Mouse (Mus musculus) heart, adult 2 months (tissue): Measurements from ENCODE around the gene Megf9. TPM values are rescaled to one million over a fixed set of nuclear protein-coding genes. Genes with fewer than 3 reads are reported as not detected.

ENCODE experiments used
- DNase-seq, 2 experiments: peaks; one replicate each; pipeline ENCODE4 v3.0.0; 2021
- H3K27ac ChIP-seq: fragments of 200-600 bp; 2 replicates; pipeline ENCODE4 v1.8.1; 2022
- H3K27me3 ChIP-seq: fragments of 200-500 bp; 2 replicates; pipeline ENCODE4 v1.6.1; 2012; ENCODE audit warnings: mild to moderate bottlenecking, low read length, inconsistent platforms, mixed read lengths; ENCODE audit not compliant: control insufficient read depth, insufficient read depth
- H3K36me3 ChIP-seq: fragments of 200-500 bp; 2 replicates; pipeline ENCODE4 v1.6.1; 2012; ENCODE audit warnings: low read length, inconsistent platforms; ENCODE audit not compliant: control insufficient read depth, insufficient read depth
- H3K4me1 ChIP-seq: fragments of 200-500 bp; 2 replicates; pipeline ENCODE4 v1.6.1; 2011; ENCODE audit warnings: low read length; ENCODE audit not compliant: control insufficient read depth, insufficient read depth
- H3K4me3 ChIP-seq: fragments of 200-600 bp; 2 replicates; pipeline ENCODE4 v1.8.1; 2022
- H3K79me2 ChIP-seq: fragments of 200-500 bp; replicated peaks from 2 replicates; pipeline ENCODE4 v1.6.1; 2012; ENCODE audit warnings: mild to moderate bottlenecking, inconsistent platforms, low read length, moderate library complexity, mixed read lengths; ENCODE audit not compliant: control insufficient read depth, insufficient read depth
- H3K9ac ChIP-seq: fragments of 200-500 bp; 2 replicates; pipeline ENCODE4 v1.6.1; 2012; ENCODE audit warnings: low read depth, mild to moderate bottlenecking, control low read depth, inconsistent platforms, low read length, mixed read lengths
- CTCF ChIP-seq: fragments of 200-600 bp; IDR thresholded peaks from 2 replicates; pipeline ENCODE4 v1.8.1; 2022; ENCODE audit warnings: antibody characterized with exemption, mild to moderate bottlenecking, moderate library complexity
- EP300 ChIP-seq: fragments of 200-500 bp; IDR thresholded peaks from 2 replicates; pipeline ENCODE4 v1.6.1; 2011; ENCODE audit warnings: low read depth, low read length, control low read depth; ENCODE audit not compliant: insufficient read depth
- POLR2A ChIP-seq: fragments of 200-500 bp; IDR thresholded peaks from 2 replicates; pipeline ENCODE4 v1.6.1; 2011; ENCODE audit warnings: mild to moderate bottlenecking, low read depth, low read length, control low read depth; ENCODE audit not compliant: insufficient read depth
- WGBS: fragments of 180-500 bp; shearing (Covaris S2); methylation state at CpG from one replicate; pipeline ENCODE4 v1.1.7; 2018; 5-methylcytosine and 5-hydroxymethylcytosine counted together
- intact Hi-C: fragments of 180-260 bp; cut with DNase I; formaldehyde crosslinking; loops from one replicate; pipeline ENCODE4 v1.15.1; 2025
- polyA plus RNA-seq: library from polyadenylated mRNA; depleted of rRNA; stranded (reverse); fragments of >200 nt; gene quantifications from 2 replicates; pipeline ENCODE4 v1.2.3, GENCODE M21; 2012
- total RNA-seq, 2 experiments: library from RNA; stranded (reverse); gene quantifications; 2 replicates each; pipeline ENCODE4 v1.2.3; 2021

The Megf9 gene
- total and polyA plus RNA-seq, 3 experiments, result 5.5 to 12.9 (median 10.8) TPM

DNA sequence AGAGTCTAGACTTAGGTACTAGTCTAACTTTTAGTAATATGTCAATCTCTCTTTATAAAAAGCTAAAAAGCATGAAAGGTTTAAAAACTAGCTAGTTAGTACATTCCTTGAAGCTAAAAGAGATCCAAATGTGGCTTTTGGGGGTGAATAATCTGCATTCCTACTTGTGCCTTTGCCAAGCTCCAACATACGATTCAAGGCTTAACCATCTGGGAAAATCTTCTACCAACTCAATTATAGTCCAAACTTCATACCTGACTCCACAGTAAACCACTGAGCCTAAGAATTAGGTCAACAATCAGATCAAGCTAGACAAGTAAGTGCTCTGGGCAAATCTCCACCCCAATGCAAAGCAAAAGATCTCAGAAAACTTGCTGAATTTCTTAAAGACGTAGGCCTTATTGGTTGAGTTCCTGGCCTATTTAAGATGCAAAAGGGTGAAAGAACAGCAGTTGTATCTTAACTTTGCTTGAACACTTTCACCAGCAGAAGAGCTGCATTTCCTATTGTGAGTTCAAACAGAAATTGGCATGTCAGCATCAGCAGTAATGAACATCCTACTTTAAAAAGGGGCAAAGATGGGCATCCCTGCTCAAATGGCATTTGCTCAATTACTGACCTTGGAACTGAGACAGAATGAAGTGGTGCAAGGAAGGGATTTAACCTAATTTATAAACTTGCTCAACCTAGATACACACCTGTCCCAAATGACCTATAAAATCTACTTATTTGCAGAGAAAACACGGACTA lies 1.6 kb downstream of the Megf9 start:
- no peak for DNase-seq
- intact Hi-C loops, result loop anchor here (10.0 kb wide), 1 partner anchor 1672 kb away; the partner anchor contains the start of gene Tle1
- Histone ChIP-seq H3K27ac (no peak overlapping the region; the same call in 1 of the 2 replicates), H3K27me3 (no peaks in the 10 kb centered on the region), H3K36me3 (peaks cover 15% of the 10 kb centered on the region), H3K4me3 (peak overlapping the region; percentile 84), H3K9ac (no peak overlapping the region; the same call in 1 of the 2 replicates), H3K79me2 (peaks cover 4% of the 10 kb centered on the region; the same call in 1 of the 2 replicates), H3K4me1 (peaks cover 8% of the 10 kb centered on the region)
- TF ChIP-seq EP300, result no peak
- TF ChIP-seq POLR2A, result no peak
- TF ChIP-seq CTCF, result no peak
- 49% methylated on average over 3 of the region's 3 CpGs for WGBS

DNA sequence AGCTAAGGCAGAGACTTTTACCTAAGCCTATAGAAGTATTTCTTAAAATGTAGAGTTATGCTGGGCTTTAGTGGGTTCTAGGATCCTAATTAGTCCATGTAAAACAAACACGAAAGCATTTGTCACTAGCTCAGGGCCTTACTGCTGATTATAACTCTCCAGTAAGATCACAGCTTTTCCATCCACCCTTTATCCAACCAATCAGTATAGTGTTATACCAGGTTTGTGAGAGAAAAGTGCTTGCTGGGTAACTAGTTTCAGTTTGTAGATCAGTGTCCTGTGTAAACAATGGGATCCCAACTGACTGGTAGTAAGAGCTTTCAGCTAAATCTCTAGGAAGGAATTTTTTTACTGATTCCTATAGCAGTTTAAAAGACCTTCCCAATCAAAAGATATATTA lies 3.8 kb downstream of the Megf9 start:
- WGBS, result 86% methylated on average over 1 of the region's 1 CpGs
- Histone ChIP-seq H3K4me3 (no peak overlapping the region), H3K27me3 (no peaks in the 10 kb centered on the region), H3K79me2 (peaks cover 4% of the 10 kb centered on the region; the same call in 1 of the 2 replicates), H3K9ac (no peak overlapping the region), H3K4me1 (peaks cover 5% of the 10 kb centered on the region), H3K36me3 (peaks cover 7% of the 10 kb centered on the region), H3K27ac (no peak overlapping the region)
- intact Hi-C loops, result loop anchor here (10.0 kb wide), 1 partner anchor 1674 kb away; the partner anchor contains the start of gene Tle1
- TF ChIP-seq CTCF (no peak), EP300 (no peak), POLR2A (no peak)
- DNase-seq, result no peak

DNA sequence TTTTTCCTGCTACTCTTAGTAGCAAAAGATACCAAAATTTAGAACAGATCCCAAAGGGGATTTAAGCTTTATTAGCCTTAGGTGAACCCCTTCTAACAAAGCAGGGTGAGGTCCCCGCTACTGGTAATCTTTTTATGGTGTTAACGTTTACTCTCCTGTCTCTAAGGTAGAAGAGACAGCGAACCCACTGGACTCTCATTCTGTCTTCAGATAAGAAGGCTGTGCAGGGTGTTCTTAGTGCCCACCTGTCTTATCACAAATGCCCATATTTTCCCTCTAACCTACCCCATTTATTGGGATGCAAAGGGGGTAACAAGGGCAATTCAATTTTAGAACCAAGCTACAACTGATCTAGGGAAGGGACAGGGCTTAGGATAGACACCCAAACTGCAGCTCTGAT lies 6.2 kb downstream of the Megf9 start:
- intact Hi-C loops, result no loop called here
- peaks cover 2% of the 10 kb centered on the region; the same call in 1 of the 2 replicates for H3K4me1 ChIP-seq
- 82% methylated on average over 3 of the region's 3 CpGs for WGBS

DNA sequence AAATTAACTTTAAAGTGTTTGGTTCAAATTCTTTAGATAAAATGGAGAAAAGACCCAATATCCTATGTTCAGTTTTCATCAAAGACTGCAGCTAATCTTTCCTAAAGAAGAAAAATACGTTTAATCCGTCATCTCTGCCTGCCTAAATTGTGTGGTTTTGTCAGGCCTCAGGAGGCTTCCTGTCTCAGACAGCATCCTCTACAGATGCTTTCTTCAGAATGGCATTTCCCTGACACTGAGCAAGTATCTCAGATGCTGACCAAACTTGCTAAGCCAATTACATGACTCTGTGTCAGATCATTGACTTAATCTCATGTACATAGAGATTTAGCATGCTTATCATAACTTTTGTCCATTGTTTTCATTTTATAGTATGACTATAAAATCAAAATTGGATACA lies 11.4 kb downstream of the Megf9 start:
- TF ChIP-seq EP300 (no peak), CTCF (no peak), POLR2A (no peak)
- Histone ChIP-seq H3K27ac (no peak overlapping the region), H3K36me3 (no peaks in the 10 kb centered on the region)

More for the DNA sequence above, 6.2 kb downstream of the Megf9 start:
- TF ChIP-seq CTCF, result no peak
- TF ChIP-seq POLR2A, result no peak
- no peak for TF ChIP-seq EP300
- peaks cover 7% of the 10 kb centered on the region for H3K36me3 ChIP-seq
- no peak for DNase-seq
- no peak overlapping the region for H3K4me3 ChIP-seq
- H3K27me3 ChIP-seq, result no peaks in the 10 kb centered on the region
- no peak overlapping the region for H3K27ac ChIP-seq
- H3K9ac ChIP-seq, result no peak overlapping the region
- H3K79me2 ChIP-seq, result no peaks in the 10 kb centered on the region; the same call in 1 of the 2 replicates

DNA sequence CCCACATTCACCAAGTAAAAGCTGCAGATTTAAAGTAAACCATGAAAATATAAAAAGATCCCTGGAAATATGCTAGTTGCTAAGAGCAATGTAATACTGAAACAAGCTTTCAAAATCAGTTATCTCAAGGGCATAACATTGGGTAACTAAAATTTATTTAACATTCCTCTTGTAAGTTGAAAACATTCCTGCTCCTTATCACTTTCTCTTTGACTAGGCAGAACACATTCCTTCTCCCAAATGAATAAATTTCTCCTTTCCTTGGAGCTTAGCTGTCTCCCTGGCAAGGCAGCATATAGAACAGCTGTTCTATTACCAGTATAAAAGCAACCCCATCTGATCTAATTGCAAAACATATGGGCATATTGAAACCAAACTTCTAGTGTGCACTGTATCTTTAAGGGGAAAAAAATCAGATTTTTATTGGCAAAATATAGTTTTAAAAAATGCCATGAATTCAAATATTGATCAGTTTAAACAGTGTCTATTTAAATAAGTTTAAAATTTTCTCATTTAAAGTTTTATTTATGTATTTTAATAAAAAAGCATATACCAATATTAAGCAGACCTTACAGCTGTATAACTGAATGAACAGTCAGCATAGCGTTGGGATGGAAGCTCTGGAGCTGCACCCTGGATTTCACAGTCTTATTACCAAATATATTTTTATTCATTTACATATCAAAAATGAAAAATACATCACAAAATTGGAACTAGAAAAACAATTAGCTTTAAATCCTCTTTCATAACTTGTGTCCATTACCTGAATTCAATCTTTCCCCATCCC lies 13.1 kb downstream of the Megf9 start:
- H3K27ac ChIP-seq, result no peak overlapping the region
- whole genome bisulfite sequencing, result 88% methylated on average over 1 of the region's 1 CpGs

More for the DNA sequence above, 11.4 kb downstream of the Megf9 start:
- no peak overlapping the region for H3K9ac ChIP-seq
- 55% methylated on average over 2 of the region's 2 CpGs for WGBS
- H3K4me3 ChIP-seq, result no peak overlapping the region
- intact Hi-C loops, result no loop called here
- H3K4me1 ChIP-seq, result no peaks in the 10 kb centered on the region; the same call in 1 of the 2 replicates
- DNase-seq, result no peak
- H3K27me3 ChIP-seq, result no peaks in the 10 kb centered on the region
- no peaks in the 10 kb centered on the region for H3K79me2 ChIP-seq

More for the DNA sequence above, 13.1 kb downstream of the Megf9 start:
- no peaks in the 10 kb centered on the region; the same call in 1 of the 2 replicates for H3K4me1 ChIP-seq
- no peak for DNase-seq
- TF ChIP-seq EP300 (no peak), POLR2A (no peak), CTCF (no peak)
- no peaks in the 10 kb centered on the region for H3K27me3 ChIP-seq
- intact Hi-C loops, result no loop called here
- no peaks in the 10 kb centered on the region for H3K79me2 ChIP-seq
- no peak overlapping the region for H3K9ac ChIP-seq
- no peaks in the 10 kb centered on the region for H3K36me3 ChIP-seq
- H3K4me3 ChIP-seq, result no peak overlapping the region
